Mouse (Mus musculus) heart, adult 2 months (tissue): Measurements from ENCODE around the gene Ing4.

Source experiments
- CTCF ChIP-seq: fragments of 200-600 bp; IDR thresholded peaks from 2 replicates; pipeline ENCODE4 v1.8.1; 2022; ENCODE audit warnings: antibody characterized with exemption, mild to moderate bottlenecking, moderate library complexity
- EP300 ChIP-seq: fragments of 200-500 bp; IDR thresholded peaks from 2 replicates; pipeline ENCODE4 v1.6.1; 2011; ENCODE audit warnings: low read depth, low read length, control low read depth; ENCODE audit not compliant: insufficient read depth
- POLR2A ChIP-seq: fragments of 200-500 bp; IDR thresholded peaks from 2 replicates; pipeline ENCODE4 v1.6.1; 2011; ENCODE audit warnings: mild to moderate bottlenecking, low read depth, low read length, control low read depth; ENCODE audit not compliant: insufficient read depth

DNA sequence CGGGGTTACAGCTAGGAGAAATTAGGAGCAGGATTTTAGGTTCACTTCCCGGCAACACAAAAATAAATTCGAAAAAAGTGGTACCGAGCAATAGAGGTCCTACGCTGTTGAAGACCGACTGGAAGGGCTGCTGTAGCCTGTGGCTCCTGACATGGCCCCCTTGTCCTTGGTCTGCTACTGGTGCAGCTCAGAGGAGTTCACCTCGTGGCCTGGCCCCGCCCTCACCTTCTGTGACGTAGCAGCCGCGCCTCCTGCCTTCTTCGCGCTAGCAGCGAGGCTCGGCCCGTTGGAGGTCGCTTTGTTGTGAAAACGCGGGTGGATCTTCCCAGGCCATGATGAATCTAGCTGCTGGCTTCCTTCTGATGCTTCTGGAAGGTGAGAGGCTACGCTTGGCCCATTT lies 10.1 kb downstream of the Ing4 start, which contains the start of gene Acrbp:
- no peak for TF ChIP-seq CTCF
- no peak for TF ChIP-seq POLR2A
- no peak for TF ChIP-seq EP300
